Mouse (Mus musculus) kidney, adult 2 months (tissue): ENCODE data around the gene Oscar.

Experiments
- CTCF ChIP-seq: fragments of 200-500 bp; conservative IDR thresholded peaks from 2 replicates; pipeline ENCODE4 v1.5.1; 2011; ENCODE audit warnings: low read depth, mild to moderate bottlenecking, control low read depth, low read length, moderate library complexity, mixed read lengths; ENCODE audit not compliant: insufficient read depth, insufficient read length
- POLR2A ChIP-seq: fragments of 200-500 bp; IDR thresholded peaks from one replicate; pipeline ENCODE4 v1.6.1; 2011; ENCODE audit warnings: low read depth, low read length, control low read depth

GRCm38 (mm10) chr7:3616389-3617241 is 658 bp upstream of the Oscar start:
- TF ChIP-seq POLR2A (no peak), CTCF (peak; percentile 35; the same call in 1 of the 2 replicates)
